26 mouse cellular contexts compared by ENCODE assay signal in the genomic region with DNA sequence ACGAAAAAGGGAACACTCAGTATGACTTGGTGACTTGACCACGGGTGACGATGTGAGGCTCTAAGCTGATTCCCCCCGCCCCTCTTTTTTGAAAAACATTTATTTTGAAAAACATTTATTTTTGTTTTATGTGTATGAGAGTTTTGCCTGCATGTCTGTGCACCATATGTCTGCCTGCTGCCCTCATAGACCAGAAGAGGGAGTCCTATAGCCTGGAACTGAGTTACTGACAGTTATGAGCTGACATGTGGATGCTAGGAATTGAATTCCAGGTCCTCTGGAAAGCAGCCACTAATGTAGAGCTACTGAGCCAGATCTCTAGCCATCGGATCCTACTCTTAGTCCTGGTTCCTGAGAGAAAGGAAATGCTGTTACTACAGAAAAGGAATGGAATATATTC. TPM values are rescaled to one million over a fixed set of nuclear protein-coding genes. Genes with fewer than 3 reads are reported as not detected.
A peak's percentile ranks its signal among the peaks of the same experiment; 100 is the strongest.
DNase-seq lines count a peak whose midpoint lies in the region; ATAC-seq and TF ChIP-seq lines count a peak whose summit lies in the region.
"Had no signal": no experiment of that assay in that cellular context is flagged by ENCODE, and none has a peak within 500 bp of the region (broad histone marks: within the 10 kb centered on the region; RNA-seq: fewer than 3 reads in every experiment).

No protein-coding gene starts in this region.

- no peak overlapping the region for H3K9ac ChIP-seq in lung, postnatal 0 days (replicated peaks; ENCODE audit: low read depth)
- H3K9ac ChIP-seq in liver, postnatal 0 days (replicated peaks) = no peak overlapping the region
- H3K9ac ChIP-seq: embryonic facial prominence, embryonic 13.5 days; forebrain, embryonic 12.5 days; intestine, embryonic 15.5 days; kidney, embryonic 15.5 days; limb, embryonic 13.5 days had no signal

- TF ChIP-seq EP300 in lung, postnatal 0 days (IDR thresholded peaks at IDR 0.05) = no peak
- TF ChIP-seq EP300 in liver, postnatal 0 days (IDR thresholded peaks at IDR 0.05; ENCODE audit: low read depth) = no peak

- H3K27me3 ChIP-seq in kidney, adult 2 months (replicated peaks; ENCODE audit: control insufficient read depth, insufficient read depth, low read length) = no peaks in the 10 kb centered on the region
- no peaks in the 10 kb centered on the region for H3K27me3 ChIP-seq in lung, postnatal 0 days (replicated peaks; ENCODE audit: insufficient read depth, low read length)
- no peaks in the 10 kb centered on the region for H3K27me3 ChIP-seq in Patski
- H3K27me3 ChIP-seq in liver, postnatal 0 days (ENCODE audit: insufficient read depth, low read length) = no peaks in the 10 kb centered on the region
- H3K27me3 ChIP-seq: embryonic facial prominence, embryonic 13.5 days; forebrain, embryonic 12.5 days; intestine, embryonic 15.5 days; kidney, embryonic 15.5 days; limb, embryonic 13.5 days had no signal

- POLR2A ChIA-PET in Patski (lab: Charles Lee) = no interaction called here

- 0 out of 2 replicates have a peak, but pooled peaks have one; percentile 9 for TF ChIP-seq CTCF in kidney, adult 2 months (conservative IDR thresholded peaks at IDR 0.05; ENCODE audit: insufficient read depth, insufficient read length, low read depth, low read length)
- peak; percentile 24; the same call in 1 of the 2 replicates for TF ChIP-seq CTCF in lung, postnatal 0 days (IDR thresholded peaks at IDR 0.05)
- TF ChIP-seq CTCF in Patski (IDR thresholded peaks at IDR 0.05) = peak; percentile 44
- TF ChIP-seq CTCF in liver, postnatal 0 days (IDR thresholded peaks at IDR 0.05; ENCODE audit: low read depth) = peak; percentile 45

- 89% methylated on average over 5 of the region's 5 CpGs for WGBS in kidney, adult 2 months
- WGBS in lung, postnatal 0 days = 85% methylated on average over 5 of the region's 5 CpGs
- 85% methylated on average over 5 of the region's 5 CpGs for WGBS in liver, postnatal 0 days (ENCODE audit: insufficient replicate concordance)

- no peaks in the 10 kb centered on the region for H3K36me3 ChIP-seq in kidney, adult 2 months (ENCODE audit: control insufficient read depth, insufficient read depth, low read length)
- no peaks in the 10 kb centered on the region for H3K36me3 ChIP-seq in lung, postnatal 0 days (ENCODE audit: insufficient read depth, low read length)
- H3K36me3 ChIP-seq in liver, postnatal 0 days (replicated peaks; ENCODE audit: insufficient read depth, low read length) = no peaks in the 10 kb centered on the region
- H3K36me3 ChIP-seq: embryonic facial prominence, embryonic 13.5 days; forebrain, embryonic 12.5 days; intestine, embryonic 15.5 days; kidney, embryonic 15.5 days; limb, embryonic 13.5 days had no signal

- intact Hi-C loops in heart, postnatal 25 days (cut with DNase I) = loop anchor here (5.0 kb wide), 2 partner anchors 201 to 251 kb away; no protein-coding TSS in a partner anchor

- no peak for ATAC-seq in lung, postnatal 0 days
- ATAC-seq in Patski = no peak
- ATAC-seq in liver, postnatal 0 days = no peak
- ATAC-seq: hindbrain, embryonic 16.5 days; intestine, embryonic 15.5 days had no signal

- DNase-seq in kidney, adult 2 months = no peak
- DNase-seq in kidney, postnatal 25 days = no peak
- no peak for DNase-seq in lung, postnatal 0 days (ENCODE audit: low spot score)
- DNase-seq in lung, postnatal 25 days (ENCODE audit: low spot score) = no peak
- no peak for DNase-seq in Patski (ENCODE audit: low read depth, low spot score)
- no peak for DNase-seq in liver, postnatal 0 days
- no peak for DNase-seq in heart, postnatal 25 days (ENCODE audit: low spot score)
- no peak for DNase-seq in heart, adult 8-10 months (ENCODE audit: low spot score)
- DNase-seq: adrenal gland, adult 2 months; B cell, adult 2 months; cerebellum, adult 2 months; cerebellum, postnatal 36 days; embryo, embryonic 11 days; gastrocnemius, postnatal 36 days; layer of hippocampus, postnatal 36 days; right cerebral cortex, postnatal 14 days had no signal

- no peak overlapping the region for H3K4me2 ChIP-seq in lung, postnatal 0 days (replicated peaks; ENCODE audit: low read depth, low read length)
- H3K4me2 ChIP-seq in liver, postnatal 0 days (ENCODE audit: low read depth, low read length) = no peak overlapping the region
- H3K4me2 ChIP-seq: embryonic facial prominence, embryonic 13.5 days; forebrain, embryonic 12.5 days; intestine, embryonic 15.5 days; kidney, embryonic 15.5 days; limb, embryonic 13.5 days; midbrain, embryonic 11.5 days had no signal

- no peaks in the 10 kb centered on the region for H3K9me3 ChIP-seq in lung, postnatal 0 days (ENCODE audit: low read length)
- H3K9me3 ChIP-seq in liver, postnatal 0 days (ENCODE audit: low read length) = no peaks in the 10 kb centered on the region
- H3K9me3 ChIP-seq: embryonic facial prominence, embryonic 13.5 days; forebrain, embryonic 12.5 days; intestine, embryonic 15.5 days; kidney, embryonic 15.5 days had no signal

- CTCF ChIA-PET in Patski (lab: Charles Lee) = interaction anchor here (0.9 to 1.3 kb wide), 2 partner anchors 399 to 416 kb away, joined by 3 read pairs; no protein-coding TSS in a partner anchor

- no peak for TF ChIP-seq POLR2A in kidney, adult 2 months (IDR thresholded peaks at IDR 0.05; ENCODE audit: low read depth, low read length)

- H3K4me1 ChIP-seq in kidney, adult 2 months (ENCODE audit: control insufficient read depth, insufficient read depth, low read length) = no peaks in the 10 kb centered on the region; the same call in 1 of the 2 replicates
- H3K4me1 ChIP-seq in lung, postnatal 0 days (ENCODE audit: insufficient read depth, low read depth, low read length) = peaks cover 4% of the 10 kb centered on the region; the same call in 1 of the 2 replicates
- H3K4me1 ChIP-seq in liver, postnatal 0 days (ENCODE audit: insufficient read depth) = peaks cover 20% of the 10 kb centered on the region

- no peak overlapping the region for H3K27ac ChIP-seq in kidney, adult 2 months (ENCODE audit: insufficient read depth, low read depth, low read length)
- no peak overlapping the region for H3K27ac ChIP-seq in lung, postnatal 0 days (ENCODE audit: low read length)
- 0 out of 2 replicates have a peak overlapping the region, but pooled peaks have one; percentile 0 for H3K27ac ChIP-seq in liver, postnatal 0 days (ENCODE audit: low read depth)
- H3K27ac ChIP-seq: embryonic facial prominence, embryonic 13.5 days; forebrain, embryonic 12.5 days; intestine, embryonic 15.5 days; kidney, embryonic 15.5 days; limb, embryonic 13.5 days had no signal

- H3K4me3 ChIP-seq in kidney, adult 2 months (ENCODE audit: insufficient read depth, low read depth, low read length) = no peak overlapping the region
- no peak overlapping the region for H3K4me3 ChIP-seq in lung, postnatal 0 days (ENCODE audit: low read depth, low read length)
- no peak overlapping the region for H3K4me3 ChIP-seq in liver, postnatal 0 days (ENCODE audit: low read depth, low read length)
- H3K4me3 ChIP-seq: embryonic facial prominence, embryonic 13.5 days; erythroblast, embryonic 14.5 days; forebrain, embryonic 12.5 days; intestine, embryonic 15.5 days; kidney, embryonic 15.5 days; limb, embryonic 13.5 days had no signal

- in situ Hi-C loops in Patski (cut with MboI; ENCODE audit: low pct_unique_long_range_greater_than_20kb) = loop anchor here (10.0 kb wide), 2 partner anchors 259 to 399 kb away; no protein-coding TSS in a partner anchor

RNA-seq across cellular contexts. Expression of gene Adam10, which starts 2.8 kb away (rescaled TPM):
- polyA plus RNA-seq in kidney, adult 2 months (2012; rRNA removed) = 14.5 and 15.3 TPM in 2 replicates
- polyA plus RNA-seq in lung, postnatal 0 days (2015; fragmentation: Nextera tagmentation; extraction: Ambion mirVana) = 64.6 and 75.6 TPM in 2 replicates
- 108 TPM for polyA plus RNA-seq in Patski (2021)
- 30.3 and 36.7 TPM in 2 replicates for polyA plus RNA-seq in liver, postnatal 0 days (2015; fragmentation: Nextera tagmentation; extraction: Ambion mirVana)
- 10 to 100 TPM; 37.0 to 44.5 TPM for total RNA-seq in heart, postnatal 25 days (2021)
- 10 to 100 TPM; 33.3 to 40.0 (median 36.2) TPM for total RNA-seq in heart, adult 8-10 months (2022)

RNA-seq across cellular contexts. Expression of gene Mindy2, which starts 19.0 kb away (rescaled TPM):
- 10.0 and 10.8 TPM in 2 replicates for polyA plus RNA-seq in kidney, adult 2 months (2012; rRNA removed)
- polyA plus RNA-seq in lung, postnatal 0 days (2015; fragmentation: Nextera tagmentation; extraction: Ambion mirVana) = 18.9 and 23.7 TPM in 2 replicates
- polyA plus RNA-seq in Patski (2021) = 17.1 TPM
- polyA plus RNA-seq in liver, postnatal 0 days (2015; fragmentation: Nextera tagmentation; extraction: Ambion mirVana) = 8.2 and 9.0 TPM in 2 replicates
- total RNA-seq in heart, postnatal 25 days (2021) = 10 to 100 TPM; 32.2 to 38.6 TPM
- 10 to 100 TPM; 32.6 to 36.5 (median 33.9) TPM for total RNA-seq in heart, adult 8-10 months (2022)

RNA-seq across cellular contexts. Expression of gene Gm10642, which starts 19.9 kb away (rescaled TPM):
- polyA plus RNA-seq in kidney, adult 2 months (2012; rRNA removed) = 0.38 and 0.41 TPM in 2 replicates
- polyA plus RNA-seq in lung, postnatal 0 days (2015; fragmentation: Nextera tagmentation; extraction: Ambion mirVana) = 1.7 and 1.8 TPM in 2 replicates
- polyA plus RNA-seq in Patski (2021) = 0.54 TPM
- polyA plus RNA-seq in liver, postnatal 0 days (2015; fragmentation: Nextera tagmentation; extraction: Ambion mirVana) = 2.6 and 3.0 TPM in 2 replicates
- total RNA-seq in heart, postnatal 25 days (2021) = under 1 TPM; 0.36 to 0.42 TPM
- total RNA-seq in heart, adult 8-10 months (2022) = under 1 TPM in 3 of 4 experiments, not detected in 1; 0.27 to 0.62 (median 0.38) TPM
- total RNA-seq: hematopoietic stem cell, adult 5-6 weeks; monocyte, adult 5-6 weeks had no signal
